Mouse (Mus musculus) left cerebral cortex, postnatal 25 days (tissue): ENCODE measurements around the gene Rab3d. TPM values are rescaled to one million over a fixed set of nuclear protein-coding genes. Genes with fewer than 3 reads are reported as not detected.

ENCODE experiments used
- DNase-seq, 2 experiments: peaks; one replicate each; pipeline ENCODE4 v3.0.0; 2022; ENCODE audit warnings: low spot score in 2 of 2, mixed read lengths in 1 of 2
- intact Hi-C: fragments of 180-260 bp; cut with DNase I; formaldehyde crosslinking; loops from one replicate; pipeline ENCODE4 v1.15.1; 2025
- total RNA-seq, 2 experiments: library from RNA; stranded (reverse); gene quantifications; 2 replicates each; pipeline ENCODE4 v1.2.3; 2021

Gene Rab3d
- total RNA-seq, 2 experiments from 2014 or later = 15.4 to 17.5 TPM

DNA sequence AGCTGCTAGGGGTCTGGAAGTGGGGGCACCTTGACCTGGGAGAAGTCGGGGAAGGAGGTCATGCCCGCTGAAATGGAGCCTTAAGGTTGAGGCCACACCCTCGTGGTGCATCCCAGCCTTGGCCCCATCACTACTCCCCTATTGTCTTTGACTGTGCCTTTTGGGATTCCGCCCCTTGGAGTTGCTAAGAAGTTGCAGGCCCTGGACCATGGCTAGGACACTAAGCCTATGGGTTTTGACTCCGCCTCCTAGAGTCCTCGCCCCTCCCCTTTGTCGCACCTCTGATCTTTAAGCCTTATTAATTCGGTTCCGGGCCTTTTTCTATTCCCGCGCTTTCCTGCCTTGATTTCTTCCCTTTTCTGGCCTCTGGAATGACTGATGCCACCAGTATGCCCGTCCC is 25.6 kb upstream of the Rab3d start:
- DNase-seq = no peak
- intact Hi-C loops = no loop called here

DNA sequence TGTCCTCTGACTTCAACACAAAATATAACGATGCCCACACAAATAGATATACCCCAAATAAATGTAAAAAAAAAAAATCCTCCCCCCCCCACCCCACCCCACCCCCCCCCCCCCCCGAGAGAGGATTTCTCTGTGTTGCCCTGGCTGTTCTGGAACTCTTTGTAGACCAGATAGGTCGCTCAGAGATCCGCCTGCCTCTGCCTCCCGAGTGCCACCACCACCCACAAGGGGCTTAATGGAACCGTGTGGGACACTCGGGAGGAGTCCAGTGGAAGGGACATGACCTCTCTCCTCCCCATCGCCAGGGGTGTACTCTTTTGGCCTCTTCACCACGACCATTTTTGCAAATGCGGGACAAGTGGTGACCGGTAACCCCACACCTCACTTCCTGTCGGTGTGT is 25.1 kb upstream of the Rab3d start:
- DNase-seq = no peak
- intact Hi-C loops = no loop called here

DNA sequence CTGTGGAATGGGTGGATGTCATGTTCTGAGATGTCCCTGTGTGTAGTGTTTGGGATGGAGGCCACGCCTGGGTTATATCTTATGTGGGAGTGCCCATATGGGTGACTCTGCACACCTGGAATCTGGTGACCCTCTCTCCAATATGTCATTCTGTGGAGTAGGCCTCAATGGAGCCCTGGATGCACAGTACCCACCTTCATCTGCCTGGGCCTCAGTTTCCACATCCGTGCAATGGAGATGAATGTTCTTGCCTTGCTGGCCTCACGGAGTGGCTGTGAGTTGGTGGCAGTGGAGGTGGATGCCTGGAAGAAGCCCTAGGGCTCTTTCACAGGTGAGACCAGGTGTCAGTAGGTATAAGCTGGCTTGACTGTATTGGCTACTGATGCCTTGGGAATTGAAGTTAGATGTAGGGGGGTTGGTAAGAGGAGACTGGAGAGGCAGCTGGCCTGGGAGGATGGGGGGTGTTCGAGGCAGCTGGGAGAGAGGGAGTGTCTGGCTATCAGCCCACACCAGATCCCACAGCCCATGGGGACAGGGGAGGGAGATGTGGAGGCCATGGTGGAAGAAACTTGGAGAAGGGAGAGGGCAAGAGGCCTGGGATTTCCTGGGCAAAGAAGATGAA is 20.4 kb upstream of the Rab3d start:
- DNase-seq = no peak

DNA sequence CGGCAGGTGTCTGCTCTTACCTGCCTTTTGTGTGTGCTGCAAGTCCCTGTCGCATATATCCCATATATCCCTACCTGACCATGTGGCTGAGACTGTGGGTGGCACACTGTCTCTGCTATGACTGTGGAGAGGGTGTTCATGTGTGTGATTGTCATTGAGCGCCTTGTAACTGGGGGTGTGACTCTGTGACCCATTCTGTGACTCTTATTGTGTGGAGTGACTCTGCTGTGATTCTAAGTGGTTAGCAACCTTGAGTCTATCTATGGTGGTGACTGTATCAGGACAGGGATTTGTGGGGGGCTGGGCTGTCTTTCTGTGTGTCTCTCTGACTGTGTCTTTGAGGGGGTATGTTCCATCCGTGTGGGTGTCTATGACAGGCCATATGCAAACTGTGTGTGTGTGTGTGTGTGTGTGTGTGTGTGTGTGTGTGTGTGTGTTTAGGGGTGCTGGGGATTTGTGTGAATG is 19.8 kb upstream of the Rab3d start:
- intact Hi-C loops = loop anchor here (2.0 kb wide), 1 partner anchor 15 kb away; no protein-coding TSS in a partner anchor

More for the DNA sequence above, 20.4 kb upstream of the Rab3d start:
- intact Hi-C loops = loop anchor here (2.0 kb wide), 1 partner anchor 14 kb away; no protein-coding TSS in a partner anchor

DNA sequence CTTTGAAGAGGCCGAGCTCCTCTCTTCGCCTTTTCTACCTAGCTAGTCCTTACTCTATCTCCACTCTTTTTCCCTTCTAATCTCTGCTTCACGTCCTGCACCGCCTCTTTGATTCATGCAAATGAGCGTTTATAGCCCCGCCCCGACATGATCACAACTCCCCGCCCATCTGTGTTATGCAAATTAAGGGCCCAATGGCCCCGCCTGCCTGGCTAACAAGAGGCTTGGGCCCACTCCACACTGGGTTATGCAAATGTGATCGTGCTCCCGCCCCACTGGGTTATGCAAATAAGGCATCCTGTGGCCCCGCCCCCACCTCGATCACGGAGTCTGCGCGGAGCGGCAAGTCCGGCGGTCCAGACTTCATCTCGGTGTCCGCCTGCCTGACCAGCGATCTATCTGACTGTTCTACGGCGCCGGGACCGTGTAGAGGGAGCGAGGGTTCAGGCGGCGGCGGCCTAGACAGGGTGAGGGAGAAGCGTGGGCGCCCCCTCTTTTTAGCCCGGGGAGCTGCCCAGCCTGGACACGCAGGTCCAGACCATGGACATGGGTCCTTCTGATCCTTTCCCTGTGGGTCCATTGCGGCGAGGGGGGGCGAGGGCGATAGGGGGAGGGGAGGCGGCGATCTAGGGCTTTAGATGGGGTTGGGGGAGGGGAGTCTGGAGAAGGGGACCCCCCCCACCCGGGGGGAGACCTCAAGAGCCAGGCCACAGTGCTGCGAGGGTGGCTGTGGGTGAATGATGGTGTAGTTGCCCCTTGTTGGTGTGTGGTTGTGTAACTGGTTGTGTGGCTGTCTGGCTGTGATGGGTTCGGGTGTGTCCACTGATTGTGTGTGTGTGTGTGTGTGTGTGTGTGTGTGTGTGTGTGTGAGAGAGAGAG is 18.9 kb upstream of the Rab3d start, which contains the start of gene Plppr2:
Gene Plppr2, plus strand, starts transcription at position 342 of the 879 bp plus-strand sequence.
- DNase-seq = peak; percentile 95 to 99
- intact Hi-C loops = no loop called here

More for the DNA sequence above, 19.8 kb upstream of the Rab3d start:
- DNase-seq = peak in 1 of 2 experiments; percentile 73

DNA sequence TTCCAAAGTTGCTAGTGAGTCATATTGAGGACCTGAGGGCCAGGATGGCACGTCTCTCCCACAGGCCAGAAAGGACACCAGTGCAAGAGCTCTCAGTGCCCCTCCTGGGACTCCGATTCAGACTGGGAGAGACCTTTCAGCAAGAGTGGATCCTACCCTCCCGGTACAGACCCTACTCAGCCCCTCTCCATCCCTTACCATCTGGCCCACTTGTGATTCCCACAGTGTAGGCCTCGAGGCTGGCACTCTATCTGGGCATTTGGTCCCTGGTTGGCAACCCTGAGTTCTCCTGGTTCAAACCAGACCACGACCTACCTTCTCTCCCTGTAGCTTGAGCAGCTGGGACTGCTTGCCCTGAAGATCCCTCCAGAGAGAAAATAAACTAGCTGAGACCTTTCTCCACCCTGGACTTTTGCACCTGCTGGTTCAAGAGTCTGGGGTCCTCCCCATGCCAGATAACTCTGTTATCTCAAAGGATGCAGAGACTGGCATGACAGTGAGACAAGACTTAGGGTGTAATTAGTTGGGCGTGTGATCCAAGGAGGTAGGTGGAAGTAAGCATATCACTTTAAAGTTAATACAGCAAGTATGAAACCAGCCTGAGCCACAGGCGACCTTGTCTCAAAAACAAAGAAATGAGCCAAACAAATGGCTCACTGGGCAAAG is 17.6 kb upstream of the Rab3d start:
- no peak for DNase-seq
- intact Hi-C loops = no loop called here

DNA sequence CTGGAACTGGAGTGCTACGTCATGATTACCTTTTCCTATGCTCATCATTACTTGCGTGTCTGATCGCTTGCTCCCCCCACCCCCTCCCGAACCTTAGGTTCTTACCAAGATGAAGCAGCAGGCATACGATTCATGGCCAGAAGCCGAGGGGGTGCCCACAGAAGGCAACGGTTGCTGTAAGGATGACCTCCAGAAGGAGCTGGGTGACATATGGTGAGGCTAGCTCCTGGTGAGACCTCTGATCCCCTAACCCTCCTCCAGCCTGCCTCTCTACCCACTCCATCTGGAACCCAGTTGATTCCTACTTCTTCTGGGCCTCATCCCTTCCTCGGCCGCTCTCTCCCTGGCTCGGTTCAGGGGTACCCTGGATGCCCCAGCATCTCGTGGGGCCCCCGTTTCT is 16.0 kb upstream of the Rab3d start:
- intact Hi-C loops = no loop called here
- DNase-seq = no peak

DNA sequence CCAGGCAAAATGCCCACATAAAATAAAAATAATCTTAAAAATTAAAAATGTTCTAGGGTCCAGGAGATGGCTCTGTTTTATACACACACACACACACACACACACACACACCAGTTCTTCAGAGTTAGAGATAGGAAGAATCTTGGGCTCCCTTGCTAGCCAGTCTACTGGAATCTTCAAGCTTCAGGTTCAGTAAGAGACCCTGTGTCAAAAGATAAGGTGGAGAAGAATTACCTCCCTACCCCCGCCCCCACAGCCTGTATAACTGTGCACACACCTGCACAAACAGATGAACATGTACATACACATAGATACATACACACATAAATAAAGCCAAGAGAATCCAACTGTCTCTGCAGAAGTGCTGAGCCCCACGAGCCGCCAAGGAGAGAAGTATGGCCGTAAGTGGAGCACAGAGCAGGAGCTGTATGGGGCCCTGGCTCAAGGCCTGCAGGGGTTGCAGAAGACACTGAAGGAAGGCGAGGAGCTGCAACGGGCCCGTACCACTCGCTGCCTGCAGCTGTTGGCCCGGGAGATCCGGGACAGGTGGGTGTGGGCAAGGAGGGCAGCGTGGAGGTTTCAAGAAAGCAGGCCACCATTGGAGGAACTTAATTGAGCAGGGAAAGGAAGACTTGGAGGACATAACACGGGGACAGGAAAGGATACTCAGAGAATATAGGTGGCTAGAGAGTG is 14.6 kb upstream of the Rab3d start:
- intact Hi-C loops = no loop called here
- DNase-seq = no peak

DNA sequence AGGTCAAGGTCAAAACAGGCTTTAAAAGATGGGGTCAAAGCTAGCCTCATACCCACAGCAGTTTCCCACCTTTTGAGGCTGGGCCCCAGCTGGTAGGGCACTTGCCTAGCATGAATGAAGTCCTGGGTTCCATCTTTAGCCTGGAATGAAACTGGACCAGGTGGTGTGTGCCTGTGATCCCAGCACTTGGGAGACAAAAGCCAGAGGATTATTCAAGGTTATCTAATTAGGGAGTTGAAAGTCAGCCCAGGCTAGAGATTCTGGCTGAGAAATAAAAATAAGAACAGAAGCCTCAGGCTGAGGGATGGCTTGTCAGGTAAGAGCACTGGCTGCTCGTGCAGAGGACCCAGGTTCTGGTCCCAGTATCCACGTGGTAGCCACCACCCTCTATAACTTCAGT is 14.0 kb upstream of the Rab3d start:
- DNase-seq = no peak
- intact Hi-C loops = no loop called here

DNA sequence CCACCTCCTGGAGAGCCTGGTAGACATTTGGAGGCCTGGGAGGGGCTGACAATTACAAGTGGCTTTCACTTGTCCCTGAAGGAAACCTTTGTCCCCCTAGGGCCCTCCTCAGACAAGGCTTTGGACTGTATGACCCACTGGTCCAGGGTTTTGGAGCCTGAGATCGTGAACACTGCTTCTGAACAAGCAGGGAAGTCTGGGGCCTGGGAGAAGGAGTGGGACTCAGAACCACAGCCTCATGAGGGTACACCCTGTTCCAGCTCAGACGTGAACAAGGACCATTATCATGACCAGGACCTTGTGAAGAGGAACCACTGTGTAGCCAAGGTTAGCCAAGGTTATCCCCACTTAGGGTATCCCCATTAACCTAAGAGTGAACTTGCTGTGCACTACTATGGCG is 11.2 kb upstream of the Rab3d start:
- intact Hi-C loops = no loop called here
- DNase-seq = no peak

DNA sequence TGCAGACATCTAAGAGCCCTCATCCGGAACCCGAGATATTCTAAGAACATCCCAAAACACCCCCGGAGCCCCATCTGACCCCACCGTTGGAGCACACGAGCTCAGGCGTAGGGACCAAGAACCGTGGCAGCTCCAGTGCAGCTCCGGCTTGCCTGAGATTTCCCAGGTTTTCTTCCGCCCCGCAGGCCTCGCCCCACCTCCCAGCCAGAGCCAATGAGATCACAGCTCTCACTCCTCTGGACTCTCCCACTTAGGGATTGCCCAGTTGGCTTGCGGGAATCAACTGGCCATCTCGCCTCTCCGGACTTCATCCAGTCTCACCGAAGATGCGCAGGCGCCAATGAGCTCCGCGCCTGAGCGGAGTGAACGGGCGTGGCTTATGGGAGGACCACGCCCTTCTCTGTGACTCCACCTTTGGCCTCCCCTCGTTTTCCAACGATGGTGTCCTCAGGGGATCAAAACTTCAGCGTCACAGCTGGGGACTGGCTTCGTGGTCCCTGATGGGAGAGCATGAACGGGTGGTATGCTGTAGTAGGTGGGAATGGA is 9.3 kb upstream of the Rab3d start, which contains the start of the genes Ccdc159 and Tmem205:
Gene Ccdc159, plus strand, starts transcription at position 264 of the 546 bp plus-strand sequence.
Gene Tmem205, minus strand, starts transcription at position 349 of the 546 bp plus-strand sequence.
- intact Hi-C loops = no loop called here

DNA sequence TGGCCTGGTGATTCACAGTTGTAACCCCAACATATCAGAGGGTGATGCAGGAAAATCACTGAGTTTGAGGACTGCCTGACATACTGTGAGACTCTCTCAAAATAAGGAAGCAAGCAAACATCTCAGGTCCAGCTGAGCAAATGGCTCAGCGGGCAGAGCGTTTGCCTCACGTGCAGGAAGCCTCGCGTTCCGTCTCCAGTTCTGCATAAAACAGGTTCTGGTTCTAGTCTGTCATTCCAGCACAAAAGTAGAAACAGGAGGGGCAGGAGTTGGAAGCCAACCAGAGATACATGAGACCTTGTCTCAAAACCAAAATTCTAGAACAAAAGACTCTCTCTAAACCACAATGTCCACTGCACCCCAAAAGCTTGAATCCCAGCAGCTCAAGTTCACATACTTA is 8.8 kb upstream of the Rab3d start:
- intact Hi-C loops = no loop called here
- DNase-seq = no peak

More for the DNA sequence above, 9.3 kb upstream of the Rab3d start, which contains the start of the genes Ccdc159 and Tmem205:
- DNase-seq = peak; percentile 92 to 98

DNA sequence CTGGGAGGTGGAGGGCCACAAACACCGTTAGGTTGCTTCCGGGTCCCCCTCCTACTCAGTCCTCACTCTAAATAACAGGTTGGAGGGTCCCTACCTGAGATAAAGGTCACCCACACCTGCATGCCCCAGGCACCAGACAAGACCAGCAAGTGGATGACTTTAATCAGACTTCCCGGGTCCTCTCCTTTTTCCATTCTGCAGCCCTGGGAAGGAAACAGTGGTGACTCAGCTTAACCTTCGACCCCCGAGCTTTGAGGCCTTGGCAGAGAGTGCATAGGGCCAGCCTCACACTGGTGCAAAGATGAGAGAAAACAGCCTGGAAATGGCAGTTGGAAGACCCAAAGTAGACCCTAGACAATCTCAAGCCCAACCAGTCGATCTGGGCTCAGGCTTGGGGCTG is 8.2 kb upstream of the Rab3d start:
- intact Hi-C loops = no loop called here
- DNase-seq = no peak

DNA sequence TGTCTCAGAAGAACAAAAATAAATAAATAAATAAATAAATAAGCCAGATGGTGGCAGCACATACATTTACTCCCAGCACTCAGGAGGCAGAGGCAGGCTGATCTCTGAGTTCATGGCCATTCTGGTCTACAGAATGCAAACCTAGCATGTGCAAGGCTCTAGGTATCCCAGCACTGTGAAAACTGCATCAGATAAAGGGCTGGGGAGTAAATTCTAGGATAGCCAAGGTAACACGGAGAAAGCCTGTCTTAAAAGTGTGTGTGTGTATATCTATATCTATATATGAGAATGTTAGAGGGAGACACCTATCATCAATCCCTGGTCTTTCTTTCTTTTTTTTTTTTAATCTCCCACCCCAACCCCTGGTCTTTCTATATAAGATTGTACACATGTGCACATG is 7.5 kb upstream of the Rab3d start:
- intact Hi-C loops = no loop called here
- no peak for DNase-seq

DNA sequence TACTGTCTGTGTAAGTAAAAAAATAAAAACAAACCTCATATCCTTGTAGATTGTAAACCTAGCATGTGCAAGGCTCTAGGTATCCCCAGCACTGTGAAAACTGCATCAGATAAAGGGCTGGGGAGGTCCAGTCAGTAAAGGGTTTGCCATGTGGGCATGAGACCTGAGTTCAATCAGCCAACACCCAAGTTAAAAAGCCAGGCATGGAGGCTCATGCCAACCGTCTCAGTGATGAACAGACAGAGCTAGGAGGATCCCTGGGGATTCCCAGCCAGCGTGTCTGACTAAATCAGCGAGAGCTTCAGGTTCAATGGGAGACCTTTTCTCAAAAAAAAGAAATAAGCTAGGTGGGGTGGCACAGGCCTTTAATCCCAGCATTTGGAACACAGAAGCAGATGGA is 7.0 kb upstream of the Rab3d start:
- DNase-seq = no peak
- intact Hi-C loops = no loop called here

DNA sequence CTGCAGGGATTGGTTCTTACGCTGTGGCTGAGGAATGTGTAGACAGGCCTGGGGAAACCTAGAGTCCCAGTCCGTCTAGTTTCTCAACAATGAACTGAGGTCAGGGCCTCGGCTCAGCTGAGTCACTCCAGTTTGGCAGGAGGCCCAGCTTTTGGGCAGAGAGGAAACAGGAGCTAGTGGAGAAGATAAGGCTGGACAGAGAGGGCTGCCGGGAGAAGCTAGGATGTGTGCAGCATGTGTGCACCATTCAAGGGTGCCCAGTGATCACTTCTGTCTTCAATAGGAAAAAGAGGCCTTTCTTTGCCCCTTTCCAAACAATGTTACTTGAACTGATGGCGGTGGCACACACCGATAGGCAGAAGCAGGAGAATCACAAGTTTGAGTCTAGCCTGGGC is 6.1 kb upstream of the Rab3d start:
- intact Hi-C loops = no loop called here
- DNase-seq = peak in 1 of 2 experiments; percentile 38

DNA sequence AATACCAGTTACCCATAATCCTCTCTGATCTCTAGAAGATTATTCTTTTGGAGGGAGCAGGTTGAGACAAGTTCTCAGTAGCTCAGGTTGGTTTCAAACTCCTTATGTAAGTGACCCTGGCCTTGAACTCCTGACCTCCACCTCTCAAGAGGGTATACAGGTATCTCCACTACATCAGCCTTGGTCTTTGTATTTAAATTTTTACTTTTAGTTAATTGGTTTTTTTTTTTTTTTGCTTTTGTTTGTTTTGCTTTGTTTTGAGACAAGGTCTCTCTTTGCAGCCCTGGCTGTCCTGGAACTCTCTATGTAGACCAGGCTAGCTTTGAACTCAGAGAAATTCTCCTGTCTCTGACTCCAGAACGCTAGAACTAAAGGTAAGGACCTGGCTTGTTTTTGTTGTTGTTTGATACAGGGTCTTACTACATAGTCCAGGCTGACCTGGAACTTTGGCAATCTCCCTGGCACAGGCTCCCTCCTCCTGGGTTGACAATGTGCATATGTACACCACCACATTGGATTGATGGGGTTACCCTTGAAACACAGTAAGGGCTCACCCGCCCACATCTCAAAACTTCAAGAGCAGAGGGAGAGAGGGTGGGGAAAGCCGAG is 5.6 kb upstream of the Rab3d start:
- intact Hi-C loops = no loop called here
- no peak for DNase-seq

DNA sequence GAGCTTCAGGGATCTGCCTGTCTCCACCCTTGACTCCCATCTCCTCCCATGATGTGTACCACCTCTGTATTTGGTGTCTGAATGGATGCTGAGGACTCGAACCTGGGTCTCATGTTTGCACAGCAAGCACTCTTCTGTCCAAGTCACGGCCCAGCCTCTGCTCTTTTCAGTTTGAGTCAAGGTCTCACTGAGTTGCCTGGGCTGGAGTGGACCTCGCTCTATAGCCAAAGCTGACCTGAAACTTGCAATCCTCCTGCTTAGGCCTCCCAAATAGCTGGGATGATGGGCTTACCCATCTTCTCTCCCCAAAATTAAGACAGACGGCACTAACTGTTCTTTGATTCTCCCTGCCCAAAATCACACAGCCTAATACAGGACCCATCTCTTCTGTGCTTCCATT is 5.0 kb upstream of the Rab3d start:
- intact Hi-C loops = no loop called here
- no peak for DNase-seq
